Mouse (Mus musculus) lung, postnatal 0 days (tissue): ENCODE data around the gene Olfr588-ps1. TPM values are rescaled to one million over a fixed set of nuclear protein-coding genes. Genes with fewer than 3 reads are reported as not detected.
"Not testable (repeated sequence)": the region's sequence is repeated elsewhere in the genome, so short reads cannot be mapped to it uniquely, and the experiment has no call there.

ENCODE experiments used
- ATAC-seq: fragments of 200-750 bp; cut with Nextera tagmentation; 2 replicates; pipeline ENCODE4 v1.8.0; 2017; ENCODE audit warnings: moderate library complexity
- DNase-seq: peaks from one replicate; pipeline ENCODE4 v3.0.0-alpha.2; 2016; ENCODE audit warnings: low spot score
- H3K27ac ChIP-seq: fragments of 300-500 bp; sonication (generic); 2 replicates; pipeline ENCODE4 v1.5.1; 2014; ENCODE audit warnings: antibody characterized with exemption, mild to moderate bottlenecking, low read length, mixed read lengths
- H3K27me3 ChIP-seq: fragments of 300-500 bp; sonication (generic); replicated peaks from 2 replicates; pipeline ENCODE4 v1.6.1; 2014; ENCODE audit warnings: low read length, mixed read lengths; ENCODE audit not compliant: insufficient read depth
- H3K36me3 ChIP-seq: fragments of 300-500 bp; sonication (generic); 2 replicates; pipeline ENCODE4 v1.6.1; 2014; ENCODE audit warnings: low read length, mixed read lengths; ENCODE audit not compliant: insufficient read depth
- H3K4me1 ChIP-seq: fragments of 300-500 bp; sonication (generic); 2 replicates; pipeline ENCODE4 v1.6.1; 2014; ENCODE audit warnings: antibody characterized with exemption, low read depth, low read length, mixed read lengths; ENCODE audit not compliant: insufficient read depth
- H3K4me2 ChIP-seq: fragments of 300-500 bp; sonication (generic); replicated peaks from 2 replicates; pipeline ENCODE4 v1.6.1; 2014; ENCODE audit warnings: low read depth, mild to moderate bottlenecking, low read length, moderate library complexity, mixed read lengths
- H3K4me3 ChIP-seq: fragments of 300-500 bp; sonication (generic); 2 replicates; pipeline ENCODE4 v1.5.1; 2014; ENCODE audit warnings: low read depth, low read length
- H3K9ac ChIP-seq: fragments of 300-500 bp; sonication (generic); replicated peaks from 2 replicates; pipeline ENCODE4 v1.6.1; 2014; ENCODE audit warnings: low read depth, mild to moderate bottlenecking
- H3K9me3 ChIP-seq: fragments of 300-500 bp; sonication (generic); 2 replicates; pipeline ENCODE4 v1.6.1; 2016; ENCODE audit warnings: low read length, mixed read lengths
- CTCF ChIP-seq: IDR thresholded peaks from 2 replicates; pipeline ENCODE4 v1.5.1; 2016; ENCODE audit warnings: antibody characterized with exemption, mild to moderate bottlenecking
- EP300 ChIP-seq: IDR thresholded peaks from 2 replicates; pipeline ENCODE4 v1.6.1; 2016; ENCODE audit warnings: antibody characterized with exemption, mild to moderate bottlenecking, control low read depth
- WGBS: fragments of 180-500 bp; shearing (Covaris S2); extraction: QIAGEN DNeasy Blood & Tissue Kit; methylation state at CpG from one replicate; pipeline ENCODE4 v1.1.7; 2014; 5-methylcytosine and 5-hydroxymethylcytosine counted together
- polyA plus RNA-seq: library from polyadenylated mRNA; unstranded; fragments of >200 nt; fragmentation: Nextera tagmentation; extraction: Ambion mirVana; gene quantifications from 2 replicates; pipeline ENCODE4 v1.2.1, GENCODE M21; 2015

Gene Olfr588-ps1
- not detected in 2 replicates for polyA plus RNA-seq

GRCm38 (mm10) chr7:103140579-103140978, at the start of gene Olfr588-ps1:
TSS of gene Olfr588-ps1 (plus strand) at chr7:103140879.
- Histone ChIP-seq H3K4me2 (no peak within 1 kb of the TSS), H3K36me3 (no peaks in the 10 kb centered on the region), H3K4me1 (no peaks in the 10 kb centered on the region), H3K27me3 (no peaks in the 10 kb centered on the region), H3K9ac (no peak within 1 kb of the TSS), H3K9me3 (no peaks in the 10 kb centered on the region), H3K4me3 (no peak within 1 kb of the TSS), H3K27ac (no peak within 1 kb of the TSS)
- 64% methylated on average over 1 of the region's 1 CpGs for WGBS
- DNase-seq (no peak), ATAC-seq (no peak)
- TF ChIP-seq EP300: no peak
- no peak for TF ChIP-seq CTCF

GRCm38 (mm10) chr7:103097420-103097819, 43.3 kb upstream of the Olfr588-ps1 start, which contains the start of gene Olfr585:
TSS of gene Olfr585 (plus strand) at chr7:103097720.
- no peak for ATAC-seq

GRCm38 (mm10) chr7:103119406-103119805, 21.3 kb upstream of the Olfr588-ps1 start:
- H3K9me3 ChIP-seq: no peaks in the 10 kb centered on the region
- H3K36me3 ChIP-seq: no peaks in the 10 kb centered on the region
- no peak; the same call in 1 of the 2 replicates for TF ChIP-seq CTCF
- TF ChIP-seq EP300: no peak
- DNase-seq (no peak), ATAC-seq (no peak)
- no peak overlapping the region for H3K4me3 ChIP-seq
- no peak overlapping the region for H3K27ac ChIP-seq
- no peak overlapping the region for H3K4me2 ChIP-seq
- H3K4me1 ChIP-seq: no peaks in the 10 kb centered on the region
- no peaks in the 10 kb centered on the region for H3K27me3 ChIP-seq
- no peak overlapping the region for H3K9ac ChIP-seq
- WGBS: 38% methylated on average over 3 of the region's 3 CpGs

More at GRCm38 (mm10) chr7:103097420-103097819, 43.3 kb upstream of the Olfr588-ps1 start, which contains the start of gene Olfr585:
- Histone ChIP-seq H3K27ac (no peak within 1 kb of the TSS), H3K9ac (no peak within 1 kb of the TSS), H3K36me3 (no peaks in the 10 kb centered on the region), H3K27me3 (no peaks in the 10 kb centered on the region), H3K9me3 (no peaks in the 10 kb centered on the region), H3K4me3 (no peak within 1 kb of the TSS), H3K4me2 (no peak within 1 kb of the TSS), H3K4me1 (no peaks in the 10 kb centered on the region)
- no peak for DNase-seq
- 68% methylated on average over 1 of the region's 1 CpGs for WGBS
- TF ChIP-seq EP300 (no peak), CTCF (no peak)

GRCm38 (mm10) chr7:103125538-103125937, 15.1 kb upstream of the Olfr588-ps1 start, which contains the start of gene Olfr586:
TSS of gene Olfr586 (minus strand) at chr7:103125638.
- Histone ChIP-seq H3K9ac (no peak within 1 kb of the TSS), H3K4me3 (no peak within 1 kb of the TSS), H3K27me3 (no peaks in the 10 kb centered on the region), H3K36me3 (no peaks in the 10 kb centered on the region), H3K4me1 (no peaks in the 10 kb centered on the region), H3K27ac (no peak within 1 kb of the TSS), H3K9me3 (no peaks in the 10 kb centered on the region), H3K4me2 (no peak within 1 kb of the TSS)
- no peak for ATAC-seq
- no peak for TF ChIP-seq EP300
- TF ChIP-seq CTCF: no peak
- no peak for DNase-seq
- WGBS: 92% methylated on average over 3 of the region's 3 CpGs

- Histone ChIP-seq H3K4me1 (no peaks in the 10 kb centered on the region), H3K4me3 (no peak within 1 kb of the TSS), H3K27me3 (no peaks in the 10 kb centered on the region), H3K9me3 (no peaks in the 10 kb centered on the region), H3K4me2 (no peak within 1 kb of the TSS), H3K36me3 (no peaks in the 10 kb centered on the region), H3K27ac (no peak within 1 kb of the TSS), H3K9ac (no peak within 1 kb of the TSS)
- ATAC-seq (no peak), DNase-seq (no peak)
- WGBS: 49% methylated on average over 2 of the region's 2 CpGs
- no peak for TF ChIP-seq EP300
- TF ChIP-seq CTCF: no peak
Measured at GRCm38 (mm10) chr7:103156256-103156655, 15.6 kb downstream of the Olfr588-ps1 start, which contains the start of gene Olfr589. TSS of gene Olfr589 (minus strand) at chr7:103156356.

GRCm38 (mm10) chr7:103169697-103170096, 29.0 kb downstream of the Olfr588-ps1 start:
- WGBS: 71% methylated on average over 5 of the region's 5 CpGs
- Histone ChIP-seq H3K4me2 (no peak overlapping the region), H3K9ac (no peak overlapping the region), H3K27me3 (no peaks in the 10 kb centered on the region), H3K9me3 (no peaks in the 10 kb centered on the region), H3K4me1 (no peaks in the 10 kb centered on the region), H3K4me3 (no peak overlapping the region), H3K27ac (no peak overlapping the region), H3K36me3 (no peaks in the 10 kb centered on the region)
- no peak for DNase-seq
- TF ChIP-seq CTCF: no peak
- no peak for ATAC-seq

GRCm38 (mm10) chr7:103178240-103178639, 37.6 kb downstream of the Olfr588-ps1 start, which contains the start of gene Olfr591:
TSS of gene Olfr591 (minus strand) at chr7:103178340.
- no peak for TF ChIP-seq CTCF
- TF ChIP-seq EP300: no peak
- WGBS: 64% methylated on average over 1 of the region's 1 CpGs
- H3K9me3 ChIP-seq: no peaks in the 10 kb centered on the region
- no peak within 1 kb of the TSS for H3K4me2 ChIP-seq
- H3K27me3 ChIP-seq: no peaks in the 10 kb centered on the region
- no peak within 1 kb of the TSS for H3K27ac ChIP-seq
- H3K36me3 ChIP-seq: no peaks in the 10 kb centered on the region
- H3K4me1 ChIP-seq: no peaks in the 10 kb centered on the region
- ATAC-seq (no peak), DNase-seq (no peak)
- no peak within 1 kb of the TSS for H3K9ac ChIP-seq
- H3K4me3 ChIP-seq: no peak within 1 kb of the TSS

GRCm38 (mm10) chr7:103184503-103184902, 43.8 kb downstream of the Olfr588-ps1 start, which contains the start of gene Olfr592:
TSS of gene Olfr592 (plus strand) at chr7:103184803.
- H3K4me2 ChIP-seq, H3K36me3 ChIP-seq, H3K27me3 ChIP-seq, DNase-seq, H3K27ac ChIP-seq, H3K4me3 ChIP-seq, ATAC-seq, H3K4me1 ChIP-seq, H3K9me3 ChIP-seq, H3K9ac ChIP-seq: not testable (repeated sequence)
- WGBS: 47% methylated on average over 1 of the region's 1 CpGs
